Mouse (Mus musculus): ENCODE data around the gene Fbxl17.

Gene Fbxl17

DNA sequence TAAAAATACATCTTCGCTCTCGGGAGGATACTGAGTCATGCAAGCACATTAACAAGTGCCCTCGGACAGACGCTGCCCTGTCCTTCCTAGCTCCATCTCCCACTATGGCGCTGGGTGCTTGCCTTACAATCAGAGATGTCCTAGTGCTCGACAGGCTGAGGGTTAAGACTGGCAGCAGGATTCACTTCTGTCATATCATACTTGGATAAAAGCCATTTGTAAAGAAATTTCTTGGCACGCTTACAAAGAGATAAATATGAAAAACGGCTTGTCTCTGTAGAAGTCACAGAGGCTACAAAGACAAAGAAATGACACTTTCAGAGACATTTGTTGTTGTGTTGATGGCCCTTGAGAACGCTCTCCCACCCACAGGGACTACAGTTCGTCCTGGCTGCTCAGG is 412.6 kb downstream of the Fbxl17 start:
- no peak for DNase-seq

DNA sequence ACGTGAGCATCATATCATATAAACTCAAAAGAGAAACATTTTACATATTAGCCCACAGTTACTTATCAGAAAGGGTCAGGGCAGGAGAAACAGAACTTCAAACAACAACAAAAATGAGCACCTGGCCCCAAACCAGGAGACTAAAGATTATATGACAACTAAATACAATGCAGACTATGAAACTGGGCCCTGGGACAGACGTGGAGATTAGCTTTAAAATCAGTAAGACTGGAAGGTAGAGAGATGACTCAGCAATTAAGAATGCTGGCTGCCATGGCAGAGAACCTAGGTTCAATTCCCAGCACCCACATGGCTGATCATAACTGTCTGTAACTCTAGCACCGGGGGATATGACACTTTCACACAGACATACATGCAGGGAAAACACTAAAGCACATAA is 413.3 kb downstream of the Fbxl17 start:
- no peak for DNase-seq

DNA sequence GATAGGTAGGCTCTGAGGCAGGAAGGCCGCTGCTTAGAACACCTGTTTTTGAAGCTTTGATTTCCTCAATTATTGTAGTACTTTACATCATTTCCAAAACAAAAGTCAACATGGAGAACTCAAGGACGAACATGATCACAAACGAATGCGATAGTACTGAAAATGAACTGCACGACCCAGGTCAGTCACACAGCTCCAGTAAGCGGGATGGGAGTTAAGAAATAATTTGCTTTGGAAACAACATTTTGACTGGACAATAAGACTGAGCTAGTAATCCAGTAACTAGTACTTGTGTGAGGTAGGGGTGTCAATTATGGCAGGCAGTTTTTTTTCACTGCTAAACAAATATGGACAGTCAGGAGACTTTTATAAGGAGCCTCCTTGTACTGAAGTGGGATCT is 414.6 kb downstream of the Fbxl17 start:
- DNase-seq = no peak

DNA sequence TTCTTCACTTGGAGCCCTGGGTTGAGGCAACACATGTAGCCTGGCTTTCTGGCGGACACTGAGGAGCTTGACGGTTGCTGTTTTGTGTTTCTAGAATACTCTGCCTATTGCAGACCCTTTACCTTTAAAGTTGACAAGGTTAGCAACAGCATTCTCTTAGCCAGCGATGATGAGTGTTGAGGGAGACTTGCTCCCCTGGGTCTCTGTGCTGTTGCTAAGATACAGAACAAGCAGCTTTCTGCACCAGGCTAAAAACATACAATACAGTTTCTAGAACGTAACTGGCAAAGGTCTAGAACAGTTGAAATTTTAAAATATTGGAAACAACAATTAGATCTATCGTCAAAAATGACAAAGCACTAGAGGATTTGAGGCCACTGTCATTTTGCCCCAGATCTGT is 420.7 kb downstream of the Fbxl17 start:
- no peak for DNase-seq

DNA sequence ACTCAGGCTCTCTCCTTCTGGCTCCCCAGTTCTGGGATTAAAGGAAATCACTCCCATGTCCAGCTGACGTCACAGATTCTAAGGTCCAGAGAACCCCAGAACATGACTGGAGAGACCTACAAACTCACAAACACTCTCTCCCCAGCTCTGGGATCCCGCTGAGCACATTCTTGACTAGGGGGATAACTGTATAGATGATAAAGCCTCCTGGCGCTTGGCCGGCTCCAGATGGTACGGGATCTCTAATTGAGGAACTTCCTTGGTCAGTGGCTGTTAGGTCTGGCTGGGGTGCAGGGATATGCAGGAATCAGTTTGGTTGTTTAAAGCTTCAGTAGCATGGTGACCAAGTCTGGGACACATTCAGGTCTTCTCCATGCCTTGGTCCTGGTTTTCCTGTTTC is 422.3 kb downstream of the Fbxl17 start:
- DNase-seq = no peak

DNA sequence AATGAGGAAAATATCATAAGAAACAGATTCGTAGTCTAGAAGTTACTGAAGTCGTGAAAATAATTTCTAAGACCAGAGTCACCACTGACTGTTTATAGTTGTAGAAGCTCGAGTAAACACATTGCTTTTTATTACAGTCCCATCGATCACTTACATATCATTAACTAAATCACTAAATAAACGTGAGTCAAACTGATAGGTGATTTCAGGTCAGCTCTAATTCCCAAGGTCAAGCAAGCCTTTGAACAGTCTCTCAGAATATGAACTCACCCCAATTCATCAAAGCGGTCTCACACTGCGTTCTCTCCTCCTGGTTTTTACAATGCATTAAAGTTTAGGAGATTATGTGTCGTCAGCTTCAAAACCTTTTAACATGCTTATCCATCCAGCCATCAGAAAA is 423.2 kb downstream of the Fbxl17 start:
- no peak for DNase-seq

DNA sequence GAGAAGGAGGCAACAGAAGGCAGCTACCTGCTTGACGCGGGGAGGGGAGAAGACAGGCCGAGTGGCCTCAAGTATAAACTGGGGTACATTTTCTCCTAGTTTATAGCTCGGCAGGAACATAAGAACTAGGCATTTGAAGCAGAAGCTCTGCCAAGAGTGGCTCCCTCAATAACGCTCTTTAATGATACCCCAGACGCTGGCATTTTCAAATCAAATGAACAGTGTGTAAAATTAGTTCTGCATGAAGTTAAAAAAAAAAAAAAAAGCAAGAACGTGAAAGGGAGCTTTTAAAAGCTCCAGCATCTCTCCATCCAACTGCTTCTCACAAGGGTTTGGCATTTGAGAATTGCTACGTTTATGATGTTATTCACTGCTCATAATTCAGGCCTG is 423.8 kb downstream of the Fbxl17 start:
- DNase-seq = no peak

DNA sequence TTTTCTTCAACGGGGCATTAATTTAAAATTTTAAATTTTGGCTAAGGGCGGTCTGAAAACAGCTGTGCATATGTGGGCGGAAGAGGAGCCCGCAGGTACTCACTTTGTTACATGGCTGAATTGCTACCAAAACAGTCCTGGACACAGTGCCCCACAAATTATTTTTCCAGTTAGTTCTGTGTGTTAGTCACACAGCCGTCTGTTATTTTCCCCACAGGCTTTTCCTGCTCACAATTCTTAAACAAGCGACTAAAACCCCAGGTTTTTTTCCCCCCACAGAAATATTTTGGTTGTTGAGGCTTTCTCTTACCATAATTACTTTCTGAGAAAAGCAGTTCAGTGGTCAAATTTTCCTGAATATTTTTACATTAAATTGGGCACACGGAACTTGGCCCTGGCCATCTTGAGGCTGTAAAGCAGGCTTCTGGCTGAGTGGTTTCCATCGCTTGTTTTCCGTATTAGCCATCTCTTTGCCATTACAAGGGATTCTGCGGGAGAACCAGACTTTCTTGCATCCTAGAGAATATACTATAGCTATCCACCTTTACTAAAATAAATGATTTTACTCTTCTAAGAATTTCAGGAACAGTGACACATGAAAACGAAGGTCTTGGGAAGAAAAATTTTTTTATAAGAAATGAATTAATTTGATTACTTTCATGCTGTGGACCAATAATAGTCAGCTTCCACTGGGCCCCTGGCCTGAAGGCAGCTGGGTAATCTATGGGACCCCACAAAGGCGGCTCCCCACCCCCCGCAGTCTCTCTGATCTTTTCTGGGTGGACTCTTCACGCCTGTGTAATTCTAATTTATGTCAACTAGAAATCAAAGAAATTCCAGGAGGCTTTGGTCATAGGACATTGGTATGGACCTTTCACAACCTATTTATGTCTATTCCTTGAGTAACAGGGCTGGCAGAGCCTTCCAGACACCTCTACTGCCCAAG is 424.5 kb downstream of the Fbxl17 start:
- no peak for DNase-seq

DNA sequence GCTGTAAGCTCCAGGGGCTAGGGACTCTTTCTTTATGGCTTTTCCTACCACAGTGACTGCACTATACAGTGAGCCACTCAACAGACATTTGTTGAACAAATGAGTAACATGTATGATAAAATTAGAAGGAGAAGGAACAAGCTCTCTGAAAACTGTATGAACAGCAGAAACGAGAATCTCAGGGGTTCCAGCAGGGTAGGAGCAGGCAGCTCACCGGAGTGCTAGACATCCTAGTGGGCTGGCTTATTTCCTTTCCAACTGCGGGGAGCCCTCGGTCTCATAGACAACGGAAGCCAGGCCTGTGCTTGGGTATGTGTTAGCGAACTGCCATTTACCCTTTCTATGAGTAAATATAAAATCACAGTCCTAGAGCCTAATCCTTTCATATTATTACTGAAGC is 426.5 kb downstream of the Fbxl17 start:
- DNase-seq = no peak

DNA sequence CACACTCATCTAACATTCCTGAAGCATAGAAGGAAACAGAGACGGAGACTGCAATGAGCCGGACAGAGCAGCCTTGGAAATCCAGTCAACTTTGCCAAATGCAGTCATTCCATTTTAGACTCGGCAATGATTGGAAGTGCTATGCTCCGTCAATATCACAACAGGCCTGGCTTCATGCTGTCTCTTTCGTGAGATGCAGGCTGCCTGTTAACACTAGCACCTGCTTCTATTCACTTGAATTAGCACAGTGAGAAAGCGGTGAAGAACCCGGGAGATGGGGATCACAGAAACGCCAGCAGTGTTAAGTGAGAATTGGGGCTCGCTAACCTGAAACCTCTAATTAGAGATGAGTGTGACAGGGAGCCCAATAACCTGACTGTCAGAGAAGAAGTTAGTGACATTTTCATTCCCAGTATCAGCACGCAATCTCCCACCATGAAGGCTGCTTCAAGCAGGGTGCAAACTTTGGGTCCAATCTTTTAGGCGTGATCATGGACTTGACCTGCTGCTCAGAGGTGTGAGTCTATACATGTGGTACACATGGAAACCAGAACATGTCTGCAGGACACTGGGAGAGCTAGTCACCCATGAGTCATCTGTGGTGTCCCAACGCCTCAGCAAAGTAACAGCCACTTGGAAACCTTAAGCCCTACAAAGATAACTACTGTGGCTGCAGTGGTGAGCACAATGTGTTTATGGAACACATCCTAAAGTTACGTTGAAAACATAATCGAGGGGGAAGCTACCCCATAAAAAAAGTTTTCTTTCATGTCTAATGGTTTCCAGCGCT is 428.5 kb downstream of the Fbxl17 start:
- DNase-seq = no peak

DNA sequence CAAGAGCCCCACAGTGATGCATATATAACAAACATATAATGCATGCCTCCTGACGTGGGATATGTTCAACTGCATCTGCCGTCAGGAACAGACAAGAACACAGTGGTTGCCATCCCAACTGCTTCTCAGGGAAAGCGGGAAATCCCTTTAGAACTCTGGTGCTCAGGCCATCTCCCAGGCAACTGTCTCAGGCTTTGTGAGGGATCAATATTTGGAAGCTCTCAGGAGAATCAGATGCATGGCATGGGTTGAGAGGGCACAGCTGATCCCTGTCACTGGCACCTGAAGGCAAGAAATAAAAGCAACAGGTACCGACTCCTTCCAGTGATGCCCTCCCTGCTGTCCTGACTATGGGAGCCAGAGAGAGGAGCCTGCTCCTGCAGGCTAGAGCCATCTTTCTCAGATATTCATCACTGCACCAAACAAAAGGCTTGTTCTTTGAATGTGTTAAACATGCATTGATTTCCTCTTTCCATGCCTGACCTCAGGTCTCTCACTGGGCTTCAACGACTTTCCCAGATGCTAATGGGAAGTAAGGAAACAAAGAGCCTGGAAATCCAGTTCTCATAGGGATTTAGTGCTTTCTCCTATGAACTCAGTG is 429.6 kb downstream of the Fbxl17 start:
- DNase-seq = no peak

DNA sequence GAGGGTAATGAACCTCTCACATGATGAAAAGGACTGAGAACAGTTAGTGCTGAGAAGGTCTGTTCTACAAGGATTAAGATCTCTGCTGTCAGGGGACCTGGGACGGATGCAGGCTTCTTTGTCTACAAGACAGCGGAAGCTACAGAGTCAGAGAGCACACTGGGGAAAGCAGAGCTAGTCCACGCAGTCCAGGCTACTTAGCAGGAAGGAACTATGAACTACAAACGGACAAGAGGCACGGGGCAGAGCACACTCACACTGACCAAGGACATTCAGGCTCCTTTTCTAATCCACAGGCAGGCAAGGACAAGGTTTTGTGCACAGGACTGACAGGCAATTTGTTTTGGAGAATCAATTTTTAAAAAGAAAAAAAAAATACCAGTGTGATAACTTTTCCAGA is 437.0 kb downstream of the Fbxl17 start:
- no peak for DNase-seq

DNA sequence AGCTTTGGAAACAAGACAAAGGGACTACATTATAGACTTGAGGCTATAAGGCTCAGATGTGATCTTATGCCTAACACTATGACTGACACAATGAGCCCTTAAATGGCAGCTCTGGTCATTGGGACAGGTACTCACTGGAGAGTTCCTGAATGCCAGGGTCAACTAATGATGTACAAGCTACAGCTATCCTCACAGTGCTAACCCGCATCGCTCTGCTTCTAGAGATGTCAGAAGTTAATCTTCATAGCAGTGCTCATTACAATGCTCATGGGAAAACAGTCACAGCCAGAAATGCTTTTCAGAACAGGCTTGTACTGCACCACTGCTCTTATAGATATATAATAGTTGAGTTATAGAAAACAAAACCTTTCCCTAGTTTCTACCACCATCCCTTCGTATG is 438.0 kb downstream of the Fbxl17 start:
- no peak for DNase-seq

DNA sequence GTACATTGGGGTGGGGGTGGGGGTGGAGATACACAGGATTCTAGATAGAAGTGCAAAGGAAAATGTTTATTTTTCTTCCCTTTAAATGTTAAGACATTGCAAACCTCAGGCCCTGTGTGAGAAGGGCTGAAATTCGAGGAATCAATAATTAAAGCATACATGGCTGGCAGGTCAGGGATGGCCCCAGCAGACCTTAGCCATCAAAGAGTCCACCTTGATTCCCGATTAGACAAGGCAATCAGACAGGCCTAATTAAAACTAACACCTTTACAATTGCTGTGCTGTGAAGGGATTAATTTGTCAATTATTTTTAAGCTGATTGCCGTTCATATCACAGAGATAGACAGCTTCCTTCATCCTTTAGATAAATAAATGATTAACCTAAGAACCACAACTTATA is 439.0 kb downstream of the Fbxl17 start:
- no peak for DNase-seq

DNA sequence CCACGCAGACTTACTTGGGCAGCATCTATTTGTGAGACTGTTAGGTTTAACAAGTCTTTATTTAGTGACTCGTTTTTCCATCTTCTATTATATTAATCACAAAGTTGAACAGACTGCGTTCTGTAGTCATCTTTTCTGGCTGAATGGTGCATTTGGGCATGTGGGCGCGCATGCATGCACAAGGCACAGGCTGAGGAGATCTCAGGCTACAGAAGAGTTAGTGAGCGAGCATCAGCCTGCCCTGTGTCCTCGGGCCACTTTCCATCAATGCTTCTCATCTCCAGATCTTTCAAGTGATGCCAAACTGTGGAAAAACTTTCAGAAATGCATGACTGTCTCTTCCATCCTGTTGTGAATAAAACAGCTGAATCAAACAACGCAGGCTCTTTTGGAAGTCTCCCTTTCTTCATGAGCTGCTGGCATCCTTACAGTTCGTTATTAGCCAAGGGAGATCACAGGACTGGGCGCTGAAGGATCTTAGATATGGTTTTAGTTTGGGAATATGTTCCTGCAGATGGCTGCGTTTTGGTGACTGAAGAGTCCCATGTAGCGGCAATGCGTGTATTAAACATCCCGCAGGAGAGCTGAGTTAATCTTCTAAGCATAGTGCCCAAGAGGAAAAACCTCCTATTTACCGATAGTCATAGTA is 442.0 kb downstream of the Fbxl17 start:
- no peak for DNase-seq

DNA sequence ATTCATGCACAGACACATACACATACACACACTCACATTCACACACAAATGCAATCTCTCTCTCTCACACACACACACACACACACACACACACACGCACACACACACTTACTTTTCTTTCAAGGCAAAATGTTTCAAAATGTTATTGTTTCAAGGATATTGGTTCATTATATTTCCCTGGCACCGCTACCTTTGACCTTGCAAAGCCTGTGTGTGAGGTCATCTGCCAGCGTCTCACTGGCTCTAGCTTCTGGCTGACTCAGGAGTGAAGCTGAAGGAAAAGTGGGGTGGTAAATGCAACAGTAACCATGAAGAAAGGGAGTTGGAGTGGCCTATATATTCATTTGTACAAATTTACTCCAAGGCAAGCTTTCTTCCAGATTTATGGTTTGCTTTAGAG is 442.8 kb downstream of the Fbxl17 start:
- no peak for DNase-seq

DNA sequence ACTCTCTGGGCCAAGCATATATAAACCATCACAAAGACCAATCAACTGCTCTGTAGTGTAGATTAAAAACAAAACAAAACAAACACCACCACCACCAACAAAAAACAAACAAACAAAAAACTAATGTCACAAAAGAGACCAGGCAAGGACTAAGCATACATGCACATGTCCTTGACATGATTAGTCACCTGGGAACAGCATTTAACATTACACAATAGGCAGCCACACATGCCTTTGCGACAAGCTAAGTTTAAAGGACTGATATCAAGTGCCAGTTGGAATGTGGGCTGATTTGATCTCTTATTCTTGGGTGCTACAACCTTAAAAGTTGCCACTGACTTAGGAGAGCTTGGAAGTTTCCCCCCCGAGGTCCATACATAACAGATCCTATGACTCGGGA is 446.5 kb downstream of the Fbxl17 start:
- DNase-seq = no peak

DNA sequence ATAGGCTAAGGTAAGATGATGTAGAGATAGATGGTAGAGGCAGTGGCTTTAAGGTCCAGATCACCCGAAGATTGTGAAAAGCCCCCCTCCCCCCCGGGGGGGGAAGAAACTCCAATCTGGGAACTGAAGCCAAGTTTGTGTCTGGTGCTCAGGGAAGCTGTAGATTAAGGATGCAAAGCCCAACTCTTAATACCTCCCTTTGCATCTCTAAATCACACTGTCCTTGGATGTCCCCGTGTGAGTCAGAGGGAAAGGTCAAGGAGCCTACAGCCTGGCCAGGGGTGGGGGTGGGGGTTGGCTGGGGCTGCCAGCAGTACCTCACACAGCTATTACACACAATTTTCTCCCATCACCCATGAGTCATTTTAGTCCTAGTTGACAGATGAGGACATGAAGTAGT is 453.4 kb downstream of the Fbxl17 start:
- no peak for DNase-seq

DNA sequence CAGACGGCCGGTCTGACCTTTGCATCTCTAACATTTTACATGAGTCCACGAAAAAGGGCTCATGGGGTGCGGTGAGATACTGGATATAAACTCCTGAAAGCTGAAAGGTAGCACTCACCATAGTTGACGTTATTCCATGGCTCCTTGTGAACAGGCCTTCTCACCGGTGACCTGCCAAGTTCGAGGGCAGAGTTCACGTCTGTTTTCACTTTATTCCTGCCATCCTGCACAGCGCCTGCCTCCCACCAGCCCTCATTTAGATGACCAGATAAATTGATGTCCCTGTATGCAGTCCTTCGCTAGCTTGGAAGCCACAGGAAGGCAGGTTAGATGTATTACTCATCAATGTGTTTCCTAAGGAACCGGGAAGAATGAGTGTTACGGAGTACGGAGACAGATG is 454.5 kb downstream of the Fbxl17 start:
- no peak for DNase-seq

DNA sequence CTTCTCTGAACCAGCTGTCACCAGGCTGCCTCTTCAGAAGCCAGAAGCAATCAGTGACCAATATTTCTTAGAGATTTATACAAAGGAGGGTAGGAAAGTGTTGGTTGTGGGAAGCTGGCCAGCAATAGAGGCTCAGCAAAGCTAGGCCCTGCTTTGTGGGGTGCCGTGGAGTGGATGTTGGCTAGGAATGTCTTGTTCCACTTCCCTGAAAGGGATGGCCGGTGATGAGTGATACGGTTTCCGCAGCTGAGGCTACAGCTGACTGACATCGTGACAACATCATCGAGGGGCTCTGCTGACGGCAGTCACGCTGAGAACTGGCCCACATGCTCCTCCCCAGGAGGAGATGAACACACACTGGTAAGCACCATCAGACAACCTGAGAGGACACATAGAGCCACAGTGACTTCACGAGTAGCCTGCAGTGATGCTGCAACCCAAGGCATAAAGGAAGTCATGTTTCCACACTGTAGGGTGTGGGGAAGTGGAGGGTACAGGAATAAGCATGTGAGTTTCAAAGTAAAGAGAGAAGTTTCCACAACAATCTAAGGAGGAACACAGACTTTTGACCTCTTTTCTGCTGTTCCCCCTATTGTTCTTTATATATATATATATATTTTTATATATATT is 456.7 kb downstream of the Fbxl17 start:
- no peak for DNase-seq

DNA sequence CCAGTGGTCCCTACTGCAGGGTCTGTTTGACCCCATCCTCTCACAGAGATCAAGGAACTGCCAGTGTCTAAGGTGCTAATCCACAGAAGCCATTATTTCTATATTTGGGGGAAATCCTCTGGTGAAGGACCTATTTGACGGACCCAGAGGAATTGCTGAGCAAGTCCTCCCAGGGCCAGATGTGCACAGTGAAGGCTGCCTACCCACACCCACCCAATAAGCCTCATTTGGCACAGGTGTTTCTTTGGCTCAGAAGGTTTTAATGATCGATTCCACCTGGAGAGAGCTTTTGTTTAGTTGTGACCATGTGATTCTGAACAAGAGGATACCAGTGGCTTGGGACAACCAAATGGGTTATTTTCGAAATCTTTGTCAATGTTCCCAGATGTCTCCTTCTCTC is 462.3 kb downstream of the Fbxl17 start:
- no peak for DNase-seq

DNA sequence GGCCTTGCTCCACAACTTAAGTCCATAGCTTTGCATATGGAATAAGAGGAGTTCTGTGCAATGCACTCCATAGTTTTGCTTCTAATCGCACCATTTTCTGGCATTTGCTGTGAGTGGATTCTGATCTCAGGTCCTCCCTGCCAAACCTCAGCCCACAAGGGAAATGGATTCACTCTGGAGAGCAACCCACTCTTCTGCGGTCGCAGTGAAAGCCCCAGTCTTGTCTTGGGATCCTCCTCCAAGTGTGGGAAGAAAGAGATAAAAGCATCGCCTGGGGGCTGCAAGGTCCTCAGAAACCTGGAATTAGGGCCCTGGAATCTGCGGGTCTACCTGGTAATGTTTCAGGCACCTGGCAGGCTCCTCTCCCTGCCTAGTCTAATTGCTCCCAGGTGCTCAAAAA is 466.7 kb downstream of the Fbxl17 start:
- DNase-seq = no peak

DNA sequence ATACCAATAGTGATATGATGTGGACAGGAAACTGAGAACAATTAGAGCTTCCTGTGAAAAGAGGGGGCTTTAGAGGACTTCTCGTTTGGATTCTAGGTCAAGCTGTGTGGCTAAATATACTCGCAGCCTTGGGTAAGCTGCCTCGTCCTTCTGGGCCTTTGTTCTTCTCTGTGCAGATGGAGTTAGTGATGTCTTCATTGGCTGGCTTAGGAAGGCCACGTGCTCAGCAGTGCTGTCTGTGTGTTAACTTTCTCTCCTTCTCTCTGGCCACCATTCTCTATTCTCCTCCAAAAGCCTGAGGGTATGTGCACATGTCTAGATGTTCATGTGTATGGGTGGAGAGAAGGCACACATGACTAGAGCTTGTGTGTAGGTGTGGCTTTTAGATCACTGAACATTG is 470.7 kb downstream of the Fbxl17 start:
- DNase-seq = no peak
